Mouse (Mus musculus): ENCODE measurements around the gene Plau. TPM values are rescaled to one million over a fixed set of nuclear protein-coding genes. Genes with fewer than 3 reads are reported as not detected.
A peak's percentile ranks its signal among the peaks of the same experiment; 100 is the strongest.

The Plau gene
- 4.4 and 13.7 TPM in 2 replicates for total RNA-seq (2012; rRNA removed)

DNA sequence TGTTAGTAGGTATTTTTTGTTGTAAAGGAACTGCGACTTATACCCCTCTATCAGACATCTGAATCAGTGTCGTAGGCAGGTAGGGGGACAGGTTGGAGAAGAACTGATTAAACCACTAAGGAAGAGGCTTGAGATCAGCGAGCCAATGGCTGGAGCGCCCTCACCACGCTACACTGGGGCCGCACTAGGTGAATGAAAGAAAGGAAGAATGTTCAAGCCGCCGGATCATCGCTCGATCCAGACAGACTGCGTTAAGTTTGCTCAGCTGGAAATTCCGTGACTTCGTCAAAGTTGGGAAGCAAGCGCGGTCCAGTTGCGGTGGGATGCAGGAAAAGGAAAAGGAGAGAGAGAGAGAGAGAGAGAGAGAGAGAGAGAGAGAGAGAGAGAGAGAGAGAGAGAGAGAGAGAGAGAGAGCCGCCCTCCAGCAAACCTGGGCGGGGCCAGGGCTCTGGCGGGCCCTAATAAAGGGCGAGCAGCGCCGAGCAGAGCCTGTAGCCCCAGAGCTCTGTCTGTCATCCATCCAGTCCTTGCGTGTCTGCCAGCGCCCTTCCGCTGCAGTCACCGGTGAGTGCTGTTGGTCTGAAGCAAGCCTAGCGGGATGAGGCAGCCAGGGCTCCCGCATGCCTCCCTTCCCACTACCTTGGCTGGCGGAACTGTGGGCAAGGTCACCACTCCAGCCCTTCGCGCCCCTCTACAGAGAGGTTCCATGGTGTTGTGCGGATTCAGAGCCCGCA, at the start of gene Plau:
Gene Plau, plus strand, starts transcription at position 490 of the 734 bp plus-strand sequence.
- in situ Hi-C loops (cut with MboI; ENCODE audit: low sequenced_read_pairs in 2 of 2, unreplicated experiment in 2 of 2): no loop called here
- no peaks in the 10 kb centered on the region for H3K9me3 ChIP-seq (ENCODE audit: control insufficient read depth, insufficient read depth, low read depth, low read length)
- TF ChIP-seq ZNF384 (IDR thresholded peaks at IDR 0.05; ENCODE audit: low read depth, low read length): no peak
- no peak for TF ChIP-seq MAFK (IDR thresholded peaks at IDR 0.05; ENCODE audit: insufficient read depth, low read depth, low read length)
- TF ChIP-seq ZC3H11A (IDR thresholded peaks at IDR 0.05; ENCODE audit: borderline replicate concordance, low read depth, low read length): no peak
- TF ChIP-seq CHD2 (IDR thresholded peaks at IDR 0.05; ENCODE audit: low read depth, low read length): no peak
- no peak for TF ChIP-seq HCFC1 (IDR thresholded peaks at IDR 0.05; ENCODE audit: borderline replicate concordance, insufficient read depth, low read length)
- peak within 1 kb of the TSS; percentile 53 for H3K9ac ChIP-seq (ENCODE audit: insufficient read depth, low read depth, low read length, poor library complexity, severe bottlenecking)
- no peak for DNase-seq (ENCODE audit: low read depth, low spot score)
- peak within 1 kb of the TSS; percentile 57 to 58 for H3K4me3 ChIP-seq (ENCODE audit: insufficient read depth in 1 of 2, low read depth in 1 of 2, low read length in 2 of 2, poor library complexity in 1 of 2, severe bottlenecking in 1 of 2)
- no peaks in the 10 kb centered on the region for H3K4me1 ChIP-seq (ENCODE audit: control insufficient read depth in 2 of 2, insufficient read depth in 2 of 2, low read length in 2 of 2, poor library complexity in 1 of 2)
- H3K27ac ChIP-seq (ENCODE audit: insufficient read depth, low read depth, low read length, poor library complexity, severe bottlenecking): no peak within 1 kb of the TSS
- no peaks in the 10 kb centered on the region for H3K36me3 ChIP-seq (ENCODE audit: control insufficient read depth, insufficient read depth, low read length, poor library complexity, severe bottlenecking)

GRCm38 (mm10) chr14:20788151-20788550, 48.3 kb upstream of the Plau start:
- Histone ChIP-seq H3K27ac (ENCODE audit: insufficient read depth, low read depth, low read length, poor library complexity, severe bottlenecking) (no peak overlapping the region), H3K9ac (ENCODE audit: insufficient read depth, low read depth, low read length, poor library complexity, severe bottlenecking) (no peak overlapping the region), H3K36me3 (ENCODE audit: control insufficient read depth, insufficient read depth, low read length, poor library complexity, severe bottlenecking) (peaks cover 33% of the 10 kb centered on the region; the same call in 1 of the 2 replicates), H3K9me3 (ENCODE audit: control insufficient read depth, insufficient read depth, low read depth, low read length) (no peaks in the 10 kb centered on the region), H3K4me3 (ENCODE audit: insufficient read depth in 1 of 2, low read depth in 1 of 2, low read length in 2 of 2, poor library complexity in 1 of 2, severe bottlenecking in 1 of 2) (no peak overlapping the region), H3K4me1 (ENCODE audit: control insufficient read depth in 2 of 2, insufficient read depth in 2 of 2, low read length in 2 of 2, poor library complexity in 1 of 2) (peaks cover 6 to 8% of the 10 kb centered on the region in 2 experiments; a peak in 3 of 4 replicates)
- DNase-seq (ENCODE audit: low read depth, low spot score): no peak
- TF ChIP-seq CHD2 (IDR thresholded peaks at IDR 0.05; ENCODE audit: low read depth, low read length) (no peak), MAFK (IDR thresholded peaks at IDR 0.05; ENCODE audit: insufficient read depth, low read depth, low read length) (no peak), HCFC1 (IDR thresholded peaks at IDR 0.05; ENCODE audit: borderline replicate concordance, insufficient read depth, low read length) (no peak), ZC3H11A (IDR thresholded peaks at IDR 0.05; ENCODE audit: borderline replicate concordance, low read depth, low read length) (no peak), ZNF384 (IDR thresholded peaks at IDR 0.05; ENCODE audit: low read depth, low read length) (no peak)
- in situ Hi-C loops (cut with MboI; ENCODE audit: low sequenced_read_pairs in 2 of 2, unreplicated experiment in 2 of 2): no loop called here

- H3K9me3 ChIP-seq (ENCODE audit: control insufficient read depth, insufficient read depth, low read depth, low read length): no peaks in the 10 kb centered on the region
- DNase-seq (ENCODE audit: low read depth, low spot score): no peak
- H3K9ac ChIP-seq (ENCODE audit: insufficient read depth, low read depth, low read length, poor library complexity, severe bottlenecking): no peak overlapping the region
- no peak overlapping the region for H3K4me3 ChIP-seq (ENCODE audit: insufficient read depth in 1 of 2, low read depth in 1 of 2, low read length in 2 of 2, poor library complexity in 1 of 2, severe bottlenecking in 1 of 2)
- TF ChIP-seq CHD2 (IDR thresholded peaks at IDR 0.05; ENCODE audit: low read depth, low read length): no peak
- TF ChIP-seq ZC3H11A (IDR thresholded peaks at IDR 0.05; ENCODE audit: borderline replicate concordance, low read depth, low read length): no peak
- TF ChIP-seq ZNF384 (IDR thresholded peaks at IDR 0.05; ENCODE audit: low read depth, low read length): no peak
- TF ChIP-seq MAFK (IDR thresholded peaks at IDR 0.05; ENCODE audit: insufficient read depth, low read depth, low read length): no peak
- TF ChIP-seq HCFC1 (IDR thresholded peaks at IDR 0.05; ENCODE audit: borderline replicate concordance, insufficient read depth, low read length): no peak
- peaks cover 31% of the 10 kb centered on the region; the same call in 1 of the 2 replicates for H3K36me3 ChIP-seq (ENCODE audit: control insufficient read depth, insufficient read depth, low read length, poor library complexity, severe bottlenecking)
- no peak overlapping the region for H3K27ac ChIP-seq (ENCODE audit: insufficient read depth, low read depth, low read length, poor library complexity, severe bottlenecking)
- H3K4me1 ChIP-seq (ENCODE audit: control insufficient read depth in 2 of 2, insufficient read depth in 2 of 2, low read length in 2 of 2, poor library complexity in 1 of 2): peaks cover 6 to 8% of the 10 kb centered on the region in 2 experiments; a peak in 3 of 4 replicates
- in situ Hi-C loops (cut with MboI; ENCODE audit: low sequenced_read_pairs in 2 of 2, unreplicated experiment in 2 of 2): no loop called here
Measured at GRCm38 (mm10) chr14:20789593-20789992, 46.9 kb upstream of the Plau start.

DNA sequence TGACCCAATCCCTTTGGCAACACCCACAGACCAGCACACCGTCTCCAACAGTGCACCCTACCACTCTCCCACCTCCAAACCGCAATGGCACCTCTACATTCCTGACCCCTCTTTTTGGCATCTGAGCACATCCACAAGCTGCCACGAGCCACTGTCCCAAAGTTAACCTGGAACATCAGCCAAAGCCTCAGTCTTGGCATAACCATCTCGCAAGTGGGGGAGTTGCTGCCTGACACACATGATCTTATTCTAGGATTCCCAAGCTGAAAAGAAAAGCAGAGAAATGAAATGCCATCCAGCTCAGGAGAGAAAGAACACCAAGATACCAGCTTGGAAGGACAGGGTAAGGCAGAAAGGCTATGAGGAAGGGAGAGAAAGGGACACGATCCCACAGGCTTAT, 46.0 kb upstream of the Plau start:
- H3K4me3 ChIP-seq (ENCODE audit: insufficient read depth in 1 of 2, low read depth in 1 of 2, low read length in 2 of 2, poor library complexity in 1 of 2, severe bottlenecking in 1 of 2): no peak overlapping the region
- TF ChIP-seq CHD2 (IDR thresholded peaks at IDR 0.05; ENCODE audit: low read depth, low read length): no peak
- TF ChIP-seq HCFC1 (IDR thresholded peaks at IDR 0.05; ENCODE audit: borderline replicate concordance, insufficient read depth, low read length): no peak
- TF ChIP-seq ZC3H11A (IDR thresholded peaks at IDR 0.05; ENCODE audit: borderline replicate concordance, low read depth, low read length): no peak
- TF ChIP-seq ZNF384 (IDR thresholded peaks at IDR 0.05; ENCODE audit: low read depth, low read length): no peak
- no peak overlapping the region for H3K27ac ChIP-seq (ENCODE audit: insufficient read depth, low read depth, low read length, poor library complexity, severe bottlenecking)
- no peak overlapping the region for H3K9ac ChIP-seq (ENCODE audit: insufficient read depth, low read depth, low read length, poor library complexity, severe bottlenecking)
- H3K4me1 ChIP-seq (ENCODE audit: control insufficient read depth in 2 of 2, insufficient read depth in 2 of 2, low read length in 2 of 2, poor library complexity in 1 of 2): peaks cover 8 to 9% of the 10 kb centered on the region in 2 experiments
- no peaks in the 10 kb centered on the region for H3K9me3 ChIP-seq (ENCODE audit: control insufficient read depth, insufficient read depth, low read depth, low read length)
- no peak for DNase-seq (ENCODE audit: low read depth, low spot score)
- peaks cover 25% of the 10 kb centered on the region; the same call in 1 of the 2 replicates for H3K36me3 ChIP-seq (ENCODE audit: control insufficient read depth, insufficient read depth, low read length, poor library complexity, severe bottlenecking)
- in situ Hi-C loops (cut with MboI; ENCODE audit: low sequenced_read_pairs in 2 of 2, unreplicated experiment in 2 of 2): no loop called here
